Mouse (Mus musculus): ENCODE measurements at regions not wholly inside any gene's neighbourhood (a gene's known extent, or its start where the extent isn't known, plus 50 kb on each side); places are given as distances from the start of the nearest gene placed in this dataset.

- no peak for ATAC-seq (replicated peaks; ENCODE audit: low FRiP score, low TSS enrichment, poor library complexity, severe bottlenecking)
Observed at GRCm38 (mm10) chr14:46553239-46553638, 162.8 kb upstream of the Bmp4 start.

DNA sequence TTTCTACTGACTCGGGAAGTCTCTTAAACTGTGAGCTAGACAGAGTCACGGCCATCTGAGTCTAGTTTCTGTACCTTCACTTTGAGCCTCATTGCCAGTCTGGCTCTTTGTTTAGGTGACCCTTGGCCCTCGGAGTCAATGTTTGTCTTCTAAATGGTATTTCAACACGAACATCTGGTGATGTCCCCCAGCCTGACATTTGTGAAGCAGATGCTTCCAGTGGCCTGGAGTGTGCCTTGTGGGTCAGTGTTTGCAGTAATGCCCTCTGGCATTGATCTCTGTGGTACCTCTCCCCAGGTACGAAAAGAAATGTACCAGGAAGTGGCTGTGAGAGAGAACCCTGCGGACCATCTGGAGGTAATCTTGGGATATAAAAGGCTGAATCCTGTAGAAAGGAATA lies 155.7 kb upstream of the Bmp4 start:
- ATAC-seq (replicated peaks; ENCODE audit: low FRiP score, low TSS enrichment, poor library complexity, severe bottlenecking) = no peak

GRCm38 (mm10) chr14:46539466-46540187 lies 149.2 kb upstream of the Bmp4 start:
- ATAC-seq (replicated peaks; ENCODE audit: low FRiP score, low TSS enrichment, poor library complexity, severe bottlenecking) = peak; percentile 91

DNA sequence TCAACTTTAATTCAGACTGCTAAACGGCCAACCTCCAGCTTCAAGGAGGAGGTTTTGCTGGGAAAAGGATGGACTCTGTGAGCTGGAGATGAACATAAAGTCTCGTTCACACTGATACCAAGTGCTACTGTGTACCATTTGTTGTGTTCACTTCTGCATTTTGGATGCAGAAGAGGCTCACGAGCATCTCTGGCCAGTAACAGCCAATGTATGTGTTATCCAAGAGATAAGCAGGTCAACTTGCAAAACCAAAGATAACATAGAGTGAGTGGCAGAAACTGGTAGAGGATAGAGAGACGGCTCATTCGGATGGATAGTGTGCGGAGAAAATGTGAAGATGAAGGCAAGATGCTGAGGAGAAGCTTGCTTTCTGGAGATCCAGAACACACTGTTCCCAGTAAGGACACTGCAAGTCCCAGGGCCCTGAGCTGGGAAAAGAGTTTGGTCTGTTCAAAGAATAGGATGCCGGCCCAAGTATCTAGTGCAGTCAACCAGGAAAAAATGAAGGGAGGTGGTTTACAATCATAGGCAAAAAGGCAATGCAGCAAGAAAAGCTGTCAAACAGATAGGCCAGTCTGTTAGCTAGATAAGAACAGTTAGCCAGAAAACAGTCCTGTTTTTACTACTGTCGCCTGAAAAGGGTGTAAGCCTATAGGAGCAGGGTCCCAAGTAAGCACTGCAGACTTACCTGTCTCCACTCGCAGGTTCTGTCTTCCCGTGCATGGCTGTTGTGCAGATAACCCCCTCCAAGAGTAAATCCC lies 145.7 kb upstream of the Bmp4 start:
- ATAC-seq (replicated peaks; ENCODE audit: low FRiP score, low TSS enrichment, poor library complexity, severe bottlenecking) = peak; percentile 66

GRCm38 (mm10) chr14:46532697-46533096 lies 142.2 kb upstream of the Bmp4 start:
- no peak for ATAC-seq (replicated peaks; ENCODE audit: low FRiP score, low TSS enrichment, poor library complexity, severe bottlenecking)

DNA sequence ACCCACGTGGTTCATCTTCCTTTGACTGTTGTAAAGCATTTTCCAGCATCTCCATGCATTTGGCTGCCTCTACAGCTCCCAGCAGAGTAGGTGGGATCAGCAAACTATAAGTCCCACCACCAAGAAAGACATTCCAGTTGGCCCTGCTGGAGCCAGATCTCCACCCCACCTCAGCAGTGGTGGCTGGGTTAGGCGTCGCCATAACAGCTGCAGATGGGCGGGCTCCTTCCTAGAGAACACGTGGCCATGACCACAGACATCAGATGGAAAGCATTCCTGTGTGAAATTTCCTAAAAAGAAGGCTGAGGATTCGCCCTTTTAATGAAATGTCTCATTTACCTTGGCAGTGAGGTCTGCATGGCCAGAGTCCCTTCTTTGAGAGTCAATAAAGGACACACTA lies 140.0 kb upstream of the Bmp4 start:
- ATAC-seq (replicated peaks; ENCODE audit: low FRiP score, low TSS enrichment, poor library complexity, severe bottlenecking) = no peak

- no peak for ATAC-seq (replicated peaks; ENCODE audit: low FRiP score, low TSS enrichment, poor library complexity, severe bottlenecking)
Observed at GRCm38 (mm10) chr14:46529086-46529715, 138.7 kb upstream of the Bmp4 start.

DNA sequence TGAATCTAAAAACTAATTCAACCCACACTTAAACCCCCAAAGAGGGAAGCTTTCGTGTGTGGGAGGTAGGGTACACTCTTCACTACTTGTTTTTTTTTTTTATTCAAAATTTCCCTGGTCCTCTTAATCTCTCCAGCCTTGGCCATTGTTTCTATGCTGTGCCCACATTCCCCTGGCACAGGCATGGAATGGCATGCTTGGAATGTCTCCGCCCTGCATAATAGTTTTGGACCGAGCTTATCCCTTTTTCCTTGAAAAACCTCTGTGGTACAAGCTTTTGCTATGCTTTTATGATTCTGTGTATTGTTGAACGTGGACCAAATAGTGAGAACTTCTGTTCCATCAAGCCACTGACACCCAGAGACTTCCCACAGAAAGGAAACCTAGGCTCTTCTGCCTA lies 126.8 kb upstream of the Bmp4 start:
- ATAC-seq (replicated peaks; ENCODE audit: low FRiP score, low TSS enrichment, poor library complexity, severe bottlenecking) = no peak

DNA sequence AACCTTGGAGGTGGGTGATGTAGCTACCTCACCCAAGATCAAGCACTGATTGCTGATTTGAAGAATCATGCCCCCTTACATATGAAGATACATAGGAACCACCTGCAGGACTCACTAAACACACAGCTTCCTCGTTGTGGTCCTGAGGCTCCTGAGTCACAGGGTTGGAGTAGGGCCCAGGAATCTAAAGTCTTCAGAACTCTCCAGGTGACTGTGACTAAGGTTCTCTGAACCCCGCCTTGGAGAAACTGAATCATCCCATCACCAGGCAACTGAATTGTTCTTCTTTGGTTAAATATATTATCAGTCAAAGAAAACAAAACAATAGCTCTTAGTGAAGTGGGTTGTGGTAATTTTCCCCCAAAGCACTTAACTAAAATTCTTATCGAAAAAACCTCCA lies 125.8 kb upstream of the Bmp4 start:
- ATAC-seq (replicated peaks; ENCODE audit: low FRiP score, low TSS enrichment, poor library complexity, severe bottlenecking) = no peak

DNA sequence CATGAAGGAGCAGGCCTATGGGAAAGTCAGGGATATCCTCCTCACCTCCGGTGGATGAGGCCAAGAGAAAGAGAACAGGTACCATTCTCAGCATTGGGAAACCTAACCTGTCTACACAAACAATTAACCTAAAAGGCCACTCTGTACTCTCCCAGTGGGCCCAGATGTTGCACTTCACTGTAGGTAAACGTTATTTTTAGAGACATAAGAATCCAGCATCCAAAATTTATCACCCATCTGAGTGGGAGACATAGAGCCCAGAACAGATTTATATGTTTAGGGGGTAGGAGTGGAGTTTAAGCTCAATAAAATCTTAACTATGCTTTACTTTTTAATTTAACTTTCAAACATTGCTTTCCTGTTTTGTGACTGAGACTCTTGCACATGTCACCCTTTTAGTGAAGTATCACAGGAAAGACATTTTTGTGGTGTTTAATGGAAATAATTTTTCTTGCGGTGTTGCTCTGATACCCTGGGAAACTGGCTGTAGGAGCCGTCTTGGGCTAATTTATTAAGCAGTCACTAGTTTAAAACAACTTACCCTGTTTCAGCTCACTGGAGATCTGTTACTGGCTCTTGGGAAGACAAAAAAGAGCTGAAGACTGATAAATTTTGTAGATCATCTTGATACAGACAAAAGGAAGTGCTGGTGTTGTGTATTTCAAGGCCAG lies 123.9 kb upstream of the Bmp4 start:
- no peak for ATAC-seq (replicated peaks; ENCODE audit: low FRiP score, low TSS enrichment, poor library complexity, severe bottlenecking)

- ATAC-seq (replicated peaks; ENCODE audit: low FRiP score, low TSS enrichment, poor library complexity, severe bottlenecking) = no peak
Observed at GRCm38 (mm10) chr14:46512118-46512517, 121.6 kb upstream of the Bmp4 start.

GRCm38 (mm10) chr14:46508871-46509270 lies 118.4 kb upstream of the Bmp4 start:
- ATAC-seq (replicated peaks; ENCODE audit: low FRiP score, low TSS enrichment, poor library complexity, severe bottlenecking) = no peak

- no peak for ATAC-seq (replicated peaks; ENCODE audit: low FRiP score, low TSS enrichment, poor library complexity, severe bottlenecking)
Observed at GRCm38 (mm10) chr14:46505266-46505665, 114.8 kb upstream of the Bmp4 start.

- no peak for ATAC-seq (replicated peaks; ENCODE audit: low FRiP score, low TSS enrichment, poor library complexity, severe bottlenecking)
Observed at GRCm38 (mm10) chr14:46491601-46492000, 101.1 kb upstream of the Bmp4 start.

GRCm38 (mm10) chr14:46491182-46491581 lies 100.7 kb upstream of the Bmp4 start:
- ATAC-seq (replicated peaks; ENCODE audit: low FRiP score, low TSS enrichment, poor library complexity, severe bottlenecking) = no peak

- ATAC-seq (replicated peaks; ENCODE audit: low FRiP score, low TSS enrichment, poor library complexity, severe bottlenecking) = no peak
Observed at GRCm38 (mm10) chr14:46487551-46487950, 97.1 kb upstream of the Bmp4 start.

DNA sequence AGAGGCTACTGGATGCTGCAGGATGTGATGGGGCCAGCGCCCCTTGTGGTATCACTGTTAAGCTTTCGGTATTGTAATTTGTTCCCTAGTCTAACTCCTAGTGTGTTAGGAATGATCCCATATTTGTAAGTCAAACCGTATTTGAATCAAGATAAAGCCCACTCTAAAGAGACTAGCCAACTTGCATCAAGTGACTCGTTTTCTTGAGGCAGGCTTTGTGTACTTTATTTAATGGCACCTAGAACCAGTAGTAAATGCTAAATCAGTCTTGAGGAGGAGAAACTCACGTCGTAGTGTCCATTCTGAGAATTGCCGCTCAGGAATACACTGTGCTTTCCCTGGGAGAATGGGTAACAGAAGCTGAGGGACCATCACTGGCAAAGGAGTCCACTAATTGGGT lies 89.9 kb upstream of the Bmp4 start:
- ATAC-seq (replicated peaks; ENCODE audit: low FRiP score, low TSS enrichment, poor library complexity, severe bottlenecking) = no peak

GRCm38 (mm10) chr14:46475945-46476344 lies 85.5 kb upstream of the Bmp4 start:
- no peak for ATAC-seq (replicated peaks; ENCODE audit: low FRiP score, low TSS enrichment, poor library complexity, severe bottlenecking)

- ATAC-seq (replicated peaks; ENCODE audit: low FRiP score, low TSS enrichment, poor library complexity, severe bottlenecking) = no peak
Observed at GRCm38 (mm10) chr14:46462967-46463366, 72.5 kb upstream of the Bmp4 start.

GRCm38 (mm10) chr14:46461960-46462359 lies 71.5 kb upstream of the Bmp4 start:
- no peak for ATAC-seq (replicated peaks; ENCODE audit: low FRiP score, low TSS enrichment, poor library complexity, severe bottlenecking)
